Mouse (Mus musculus) limb, embryonic 14.5 days (tissue): ENCODE measurements around the gene Nav2. TPM values are rescaled to one million over a fixed set of nuclear protein-coding genes. Genes with fewer than 3 reads are reported as not detected.

Experiments used
- ATAC-seq: fragments of 200-750 bp; cut with Nextera tagmentation; 2 replicates; pipeline ENCODE4 v1.8.0; 2017; ENCODE audit warnings: low read depth, moderate number of reproducible peaks, moderate TSS enrichment; ENCODE audit not compliant: low FRiP score
- DNase-seq: peaks from one replicate; pipeline ENCODE4 v3.0.0-alpha.2; 2015; ENCODE audit warnings: low spot score
- H3K27ac ChIP-seq: fragments of 300-500 bp; sonication (generic); replicated peaks from 2 replicates; pipeline ENCODE4 v1.5.1; 2014; ENCODE audit warnings: low read depth, mild to moderate bottlenecking, low read length, moderate library complexity, mixed read lengths
- H3K27me3 ChIP-seq: fragments of 300-500 bp; sonication (generic); 2 replicates; pipeline ENCODE4 v1.6.1; 2014; ENCODE audit warnings: low read length, mixed read lengths; ENCODE audit not compliant: control insufficient read depth, insufficient read depth
- H3K36me3 ChIP-seq: fragments of 300-500 bp; sonication (generic); 2 replicates; pipeline ENCODE4 v1.6.1; 2014; ENCODE audit warnings: mild to moderate bottlenecking, low read length, moderate library complexity, mixed read lengths; ENCODE audit not compliant: control insufficient read depth, insufficient read depth
- H3K4me1 ChIP-seq: fragments of 300-500 bp; sonication (generic); 2 replicates; pipeline ENCODE4 v1.6.1; 2014; ENCODE audit warnings: antibody characterized with exemption, low read length, mixed read lengths; ENCODE audit not compliant: control insufficient read depth, insufficient read depth
- H3K4me2 ChIP-seq: fragments of 300-500 bp; sonication (generic); replicated peaks from 2 replicates; pipeline ENCODE4 v1.6.1; 2014; ENCODE audit warnings: low read depth, mild to moderate bottlenecking, low read length, moderate library complexity; ENCODE audit not compliant: severe bottlenecking
- H3K4me3 ChIP-seq: fragments of 300-500 bp; sonication (generic); replicated peaks from 2 replicates; pipeline ENCODE4 v1.5.1; 2014; ENCODE audit warnings: low read length
- H3K9ac ChIP-seq: fragments of 300-500 bp; sonication (generic); 2 replicates; pipeline ENCODE4 v1.6.1; 2014; ENCODE audit warnings: mild to moderate bottlenecking, low read depth, low read length, moderate library complexity; ENCODE audit not compliant: severe bottlenecking
- H3K9me3 ChIP-seq: fragments of 300-500 bp; sonication (generic); 2 replicates; pipeline ENCODE4 v1.6.1; 2016; ENCODE audit warnings: low read length; ENCODE audit not compliant: control insufficient read depth
- POLR2A ChIP-seq: fragments of 200-500 bp; IDR thresholded peaks from 2 replicates; pipeline ENCODE4 v1.8.0; 2012; ENCODE audit warnings: inconsistent platforms, mild to moderate bottlenecking, moderate library complexity, borderline replicate concordance; ENCODE audit not compliant: insufficient read depth, insufficient read length; ENCODE audit errors: extremely low read depth
- WGBS: fragments of 180-500 bp; shearing (Covaris S2); extraction: QIAGEN DNeasy Blood & Tissue Kit; methylation state at CpG from one replicate; pipeline ENCODE4 v1.1.7; 2014; 5-methylcytosine and 5-hydroxymethylcytosine counted together
- polyA plus RNA-seq, 2 experiments: library from polyadenylated mRNA; depleted of rRNA in 1 of 2; stranded (reverse) in 1 of 2; unstranded in 1 of 2; fragments of >200 nt; fragmentation: Nextera tagmentation in 1 of 2; extraction: Ambion mirVana in 1 of 2; gene quantifications; 2 replicates each; pipeline versions ENCODE4 v1.2.1 to v1.2.3; 2012 to 2014

Nav2 gene
- polyA plus RNA-seq, 2 experiments: 15.8 to 16.8 TPM

- Histone ChIP-seq H3K4me3 (no peak overlapping the region), H3K9ac (no peak overlapping the region), H3K4me1 (no peaks in the 10 kb centered on the region), H3K27me3 (no peaks in the 10 kb centered on the region), H3K36me3 (no peaks in the 10 kb centered on the region), H3K4me2 (no peak overlapping the region), H3K27ac (no peak overlapping the region), H3K9me3 (no peaks in the 10 kb centered on the region)
- DNase-seq: no peak
- ATAC-seq: no peak
- TF ChIP-seq POLR2A: no peak
- 89% methylated on average over 3 of the region's 3 CpGs for WGBS
These were observed 186.0 kb downstream of the Nav2 start for GRCm38 (mm10) chr7:49094531-49094930.

GRCm38 (mm10) chr7:49101291-49101690 lies 192.8 kb downstream of the Nav2 start:
- Histone ChIP-seq H3K27ac (no peak overlapping the region), H3K4me1 (no peaks in the 10 kb centered on the region), H3K4me3 (no peak overlapping the region), H3K36me3 (no peaks in the 10 kb centered on the region), H3K9ac (no peak overlapping the region), H3K4me2 (no peak overlapping the region), H3K9me3 (no peaks in the 10 kb centered on the region), H3K27me3 (no peaks in the 10 kb centered on the region)
- 62% methylated on average over 1 of the region's 1 CpGs for WGBS
- DNase-seq: no peak
- no peak for ATAC-seq
- no peak for TF ChIP-seq POLR2A

- 77% methylated on average over 3 of the region's 3 CpGs for WGBS
- no peak overlapping the region for H3K9ac ChIP-seq
- H3K4me2 ChIP-seq: no peak overlapping the region
- no peaks in the 10 kb centered on the region for H3K27me3 ChIP-seq
- H3K27ac ChIP-seq: no peak overlapping the region
- no peak for DNase-seq
- no peak for TF ChIP-seq POLR2A
- ATAC-seq: no peak
- no peaks in the 10 kb centered on the region for H3K9me3 ChIP-seq
- no peak overlapping the region for H3K4me3 ChIP-seq
- no peaks in the 10 kb centered on the region for H3K36me3 ChIP-seq
- H3K4me1 ChIP-seq: no peaks in the 10 kb centered on the region
These were observed 193.7 kb downstream of the Nav2 start for GRCm38 (mm10) chr7:49102223-49102622.

GRCm38 (mm10) chr7:49104376-49104775 lies 195.9 kb downstream of the Nav2 start:
- H3K9me3 ChIP-seq: no peaks in the 10 kb centered on the region
- DNase-seq: no peak
- H3K36me3 ChIP-seq: no peaks in the 10 kb centered on the region
- no peak overlapping the region for H3K4me3 ChIP-seq
- TF ChIP-seq POLR2A: no peak
- H3K27ac ChIP-seq: no peak overlapping the region
- H3K27me3 ChIP-seq: no peaks in the 10 kb centered on the region
- H3K4me1 ChIP-seq: no peaks in the 10 kb centered on the region
- WGBS: 87% methylated on average over 8 of the region's 8 CpGs
- ATAC-seq: no peak
- no peak overlapping the region for H3K4me2 ChIP-seq
- H3K9ac ChIP-seq: no peak overlapping the region

GRCm38 (mm10) chr7:49104793-49105192 lies 196.3 kb downstream of the Nav2 start:
- ATAC-seq (no peak), DNase-seq (no peak)
- H3K9me3 ChIP-seq: no peaks in the 10 kb centered on the region
- no peak overlapping the region for H3K4me3 ChIP-seq
- WGBS: 92% methylated on average over 1 of the region's 1 CpGs
- H3K27ac ChIP-seq: no peak overlapping the region
- H3K27me3 ChIP-seq: no peaks in the 10 kb centered on the region
- H3K4me2 ChIP-seq: no peak overlapping the region
- H3K9ac ChIP-seq: no peak overlapping the region
- no peaks in the 10 kb centered on the region for H3K4me1 ChIP-seq
- no peak for TF ChIP-seq POLR2A
- H3K36me3 ChIP-seq: no peaks in the 10 kb centered on the region

GRCm38 (mm10) chr7:49105501-49105900 lies 197.0 kb downstream of the Nav2 start:
- H3K4me1 ChIP-seq: no peaks in the 10 kb centered on the region
- no peak overlapping the region for H3K4me2 ChIP-seq
- H3K27ac ChIP-seq: no peak overlapping the region
- no peaks in the 10 kb centered on the region for H3K36me3 ChIP-seq
- no peaks in the 10 kb centered on the region for H3K9me3 ChIP-seq
- no peak overlapping the region for H3K9ac ChIP-seq
- H3K4me3 ChIP-seq: no peak overlapping the region
- no peak for ATAC-seq
- H3K27me3 ChIP-seq: no peaks in the 10 kb centered on the region
- no peak for DNase-seq
- TF ChIP-seq POLR2A: no peak
- WGBS: 68% methylated on average over 2 of the region's 2 CpGs
